ENCODE assay signal across 24 mouse cellular contexts in the genomic region with DNA sequence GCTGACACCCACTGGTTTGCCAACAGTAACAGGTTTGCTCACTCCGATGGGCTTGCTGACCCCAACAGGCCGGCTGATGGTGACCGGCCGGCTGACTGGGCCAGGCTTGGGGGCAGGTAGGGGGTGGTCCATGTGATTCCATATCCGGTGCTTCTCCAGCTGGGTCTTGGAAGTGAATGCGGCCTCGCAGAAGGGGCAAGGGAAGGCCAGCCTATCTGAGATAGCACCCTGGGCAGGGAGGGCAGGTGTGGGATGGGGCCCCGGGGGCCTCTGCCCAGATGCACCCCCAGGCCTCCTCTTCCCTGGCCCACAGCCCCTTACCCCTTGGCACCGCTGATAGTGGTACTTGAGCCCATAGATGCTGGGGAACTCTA. TPM values are rescaled to one million over a fixed set of nuclear protein-coding genes. Genes with fewer than 3 reads are reported as not detected.
DNase-seq lines count a peak whose midpoint lies in the region; ATAC-seq and TF ChIP-seq lines count a peak whose summit lies in the region.
"Had no signal": no experiment of that assay in that cellular context is flagged by ENCODE, and none has a peak within 500 bp of the region (broad histone marks: within the 10 kb centered on the region; RNA-seq: fewer than 3 reads in every experiment).

No protein-coding gene starts in this region.

- no peak overlapping the region for H3K4me2 ChIP-seq in liver, postnatal 0 days (ENCODE audit: low read depth, low read length)
- no peak overlapping the region for H3K4me2 ChIP-seq in liver, embryonic 12.5 days
- H3K4me2 ChIP-seq: embryonic facial prominence, embryonic 15.5 days; kidney, embryonic 15.5 days; limb, embryonic 15.5 days; midbrain, embryonic 12.5 days had no signal

- 0 out of 2 replicates have a peak overlapping the region, but pooled peaks have one; percentile 6 for H3K27ac ChIP-seq in cerebellum, adult 2 months (ENCODE audit: insufficient read depth, low read length)
- H3K27ac ChIP-seq in liver, postnatal 0 days (ENCODE audit: low read depth): no peak overlapping the region
- no peak overlapping the region for H3K27ac ChIP-seq in liver, embryonic 12.5 days
- H3K27ac ChIP-seq: embryonic facial prominence, embryonic 10.5 days; embryonic facial prominence, embryonic 15.5 days; heart, adult 2 months; kidney, embryonic 15.5 days; layer of hippocampus, adult 2 months; limb, embryonic 10.5 days; limb, embryonic 15.5 days; midbrain, embryonic 12.5 days; neural tube, embryonic 13.5 days had no signal

- H3K36me3 ChIP-seq in liver, postnatal 0 days (replicated peaks; ENCODE audit: insufficient read depth, low read length): peaks cover 39% of the 10 kb centered on the region
- peaks cover 58% of the 10 kb centered on the region for H3K36me3 ChIP-seq in liver, embryonic 12.5 days

- intact Hi-C loops in heart, postnatal 36 days (cut with DNase I): no loop called here

- no peaks in the 10 kb centered on the region for H3K27me3 ChIP-seq in cerebellum, adult 2 months (ENCODE audit: control insufficient read depth, insufficient read depth, low read length)
- H3K27me3 ChIP-seq in liver, postnatal 0 days (ENCODE audit: insufficient read depth, low read length): no peaks in the 10 kb centered on the region
- no peaks in the 10 kb centered on the region for H3K27me3 ChIP-seq in liver, embryonic 12.5 days (replicated peaks)
- H3K27me3 ChIP-seq: embryonic facial prominence, embryonic 15.5 days; kidney, embryonic 15.5 days; limb, embryonic 15.5 days; midbrain, embryonic 12.5 days; neural tube, embryonic 13.5 days; Patski had no signal

- peaks cover 27% of the 10 kb centered on the region for H3K4me1 ChIP-seq in cerebellum, adult 2 months (ENCODE audit: control insufficient read depth, insufficient read depth, low read length)
- H3K4me1 ChIP-seq in liver, postnatal 0 days (ENCODE audit: insufficient read depth): peaks cover 10% of the 10 kb centered on the region
- peaks cover 34% of the 10 kb centered on the region for H3K4me1 ChIP-seq in liver, embryonic 12.5 days

- H3K9me3 ChIP-seq in liver, postnatal 0 days (ENCODE audit: low read length): no peaks in the 10 kb centered on the region
- H3K9me3 ChIP-seq in liver, embryonic 12.5 days (replicated peaks): no peaks in the 10 kb centered on the region
- H3K9me3 ChIP-seq: embryonic facial prominence, embryonic 10.5 days; embryonic facial prominence, embryonic 15.5 days; kidney, embryonic 15.5 days; limb, embryonic 10.5 days; limb, embryonic 15.5 days; midbrain, embryonic 12.5 days; neural tube, embryonic 13.5 days had no signal

- TF ChIP-seq EP300 in liver, postnatal 0 days (IDR thresholded peaks at IDR 0.05; ENCODE audit: low read depth): no peak

- DNase-seq in cerebellum, adult 2 months: no peak
- no peak for DNase-seq in cerebellum, postnatal 25 days
- DNase-seq in heart, adult 11 months: peak; percentile 93
- no peak for DNase-seq in heart, postnatal 36 days
- DNase-seq in liver, postnatal 0 days: peak; percentile 12
- DNase-seq: adrenal gland, postnatal 10 days; gastrocnemius, postnatal 25 days; kidney, adult 18-20 months; lung, postnatal 36 days; thymus, adult 2 months; thymus, postnatal 36 days had no signal

- no peak for ATAC-seq in liver, postnatal 0 days
- ATAC-seq in liver, embryonic 12.5 days: no peak
- ATAC-seq: forebrain, embryonic 14.5 days; hindbrain, embryonic 16.5 days; Patski had no signal

- H3K9ac ChIP-seq in liver, postnatal 0 days (replicated peaks): no peak overlapping the region
- no peak overlapping the region for H3K9ac ChIP-seq in liver, embryonic 12.5 days
- H3K9ac ChIP-seq: embryonic facial prominence, embryonic 15.5 days; kidney, embryonic 15.5 days; limb, embryonic 15.5 days; midbrain, embryonic 12.5 days; neural tube, embryonic 13.5 days had no signal

- 62% methylated on average over 9 of the region's 9 CpGs for WGBS in cerebellum, adult 2 months
- 88% methylated on average over 9 of the region's 9 CpGs for WGBS in liver, postnatal 0 days (ENCODE audit: insufficient replicate concordance)
- WGBS in liver, embryonic 12.5 days (ENCODE audit: insufficient replicate concordance): 94% methylated on average over 9 of the region's 9 CpGs

- TF ChIP-seq CTCF in cerebellum, adult 2 months (IDR thresholded peaks at IDR 0.05; ENCODE audit: borderline replicate concordance, insufficient read depth, low read depth, low read length): no peak
- TF ChIP-seq CTCF in liver, postnatal 0 days (IDR thresholded peaks at IDR 0.05; ENCODE audit: low read depth): no peak

- H3K4me3 ChIP-seq in cerebellum, adult 2 months (replicated peaks; ENCODE audit: insufficient read depth, low read depth, low read length): no peak overlapping the region
- H3K4me3 ChIP-seq in liver, postnatal 0 days (ENCODE audit: low read depth, low read length): no peak overlapping the region
- no peak overlapping the region for H3K4me3 ChIP-seq in liver, embryonic 12.5 days
- H3K4me3 ChIP-seq: embryonic facial prominence, embryonic 10.5 days; embryonic facial prominence, embryonic 15.5 days; heart, adult 2 months; kidney, embryonic 15.5 days; layer of hippocampus, adult 2 months; limb, embryonic 10.5 days; limb, embryonic 15.5 days; midbrain, embryonic 12.5 days; neural tube, embryonic 13.5 days had no signal

- TF ChIP-seq POLR2A in cerebellum, adult 2 months (IDR thresholded peaks at IDR 0.05; ENCODE audit: borderline replicate concordance, insufficient read depth, low read length): no peak

RNA-seq across cellular contexts. Expression of a gene that starts 1.9 kb away (rescaled TPM):
- 44.2 and 44.6 TPM in 2 replicates for polyA plus RNA-seq in cerebellum, adult 2 months (2012; rRNA removed)
- total RNA-seq in heart, postnatal 36 days (2021): 10 to 100 TPM; 36.0 to 38.3 TPM
- 16.7 and 17.5 TPM in 2 replicates for polyA plus RNA-seq in liver, postnatal 0 days (2015; fragmentation: Nextera tagmentation; extraction: Ambion mirVana)
- polyA plus RNA-seq in liver, embryonic 12.5 days (2016; fragmentation: Nextera tagmentation; extraction: Ambion mirVana): 45.6 and 48.2 TPM in 2 replicates

RNA-seq across cellular contexts. Expression of a gene that starts 2.9 kb away (rescaled TPM):
- polyA plus RNA-seq in cerebellum, adult 2 months (2012; rRNA removed): 55.5 and 55.6 TPM in 2 replicates
- 10 to 100 TPM; 16.6 to 18.0 TPM for total RNA-seq in heart, postnatal 36 days (2021)
- polyA plus RNA-seq in liver, postnatal 0 days (2015; fragmentation: Nextera tagmentation; extraction: Ambion mirVana): 8.9 and 10.5 TPM in 2 replicates
- 22.2 and 23.4 TPM in 2 replicates for polyA plus RNA-seq in liver, embryonic 12.5 days (2016; fragmentation: Nextera tagmentation; extraction: Ambion mirVana)

RNA-seq across cellular contexts. Expression of a gene that starts 5.0 kb away (rescaled TPM):
- polyA plus RNA-seq in cerebellum, adult 2 months (2012; rRNA removed): 142 and 149 TPM in 2 replicates
- total RNA-seq in heart, postnatal 36 days (2021): 10 to 100 TPM; 36.6 to 47.4 TPM
- 20.3 and 22.8 TPM in 2 replicates for polyA plus RNA-seq in liver, postnatal 0 days (2015; fragmentation: Nextera tagmentation; extraction: Ambion mirVana)
- polyA plus RNA-seq in liver, embryonic 12.5 days (2016; fragmentation: Nextera tagmentation; extraction: Ambion mirVana): 30.7 and 32.7 TPM in 2 replicates

RNA-seq across cellular contexts. Expression of a gene that starts 9.3 kb away (rescaled TPM):
- 61.0 and 62.2 TPM in 2 replicates for polyA plus RNA-seq in cerebellum, adult 2 months (2012; rRNA removed)
- 1 to 10 TPM; 2.3 to 2.4 TPM for total RNA-seq in heart, postnatal 36 days (2021)
- polyA plus RNA-seq in liver, postnatal 0 days (2015; fragmentation: Nextera tagmentation; extraction: Ambion mirVana): 2.1 and 2.3 TPM in 2 replicates
- polyA plus RNA-seq in liver, embryonic 12.5 days (2016; fragmentation: Nextera tagmentation; extraction: Ambion mirVana): 2.8 and 3.0 TPM in 2 replicates

Comparison
In these comparisons a context has a peak if more than half of its experiments do, and no peak if none do; other contexts are left out.
1. DNase-seq: peak in heart, adult 11 months (single experiment) and liver, postnatal 0 days (single experiment); none in cerebellum, adult 2 months (0 of 2), cerebellum, postnatal 25 days (0 of 2) and heart, postnatal 36 days (0 of 2).